Mouse (Mus musculus): ENCODE results near the gene Nradd. TPM values are rescaled to one million over a fixed set of nuclear protein-coding genes. Genes with fewer than 3 reads are reported as not detected.

Nradd gene
- polyA plus RNA-seq, 1 experiment from 2014 or later = 1.3 TPM

DNA sequence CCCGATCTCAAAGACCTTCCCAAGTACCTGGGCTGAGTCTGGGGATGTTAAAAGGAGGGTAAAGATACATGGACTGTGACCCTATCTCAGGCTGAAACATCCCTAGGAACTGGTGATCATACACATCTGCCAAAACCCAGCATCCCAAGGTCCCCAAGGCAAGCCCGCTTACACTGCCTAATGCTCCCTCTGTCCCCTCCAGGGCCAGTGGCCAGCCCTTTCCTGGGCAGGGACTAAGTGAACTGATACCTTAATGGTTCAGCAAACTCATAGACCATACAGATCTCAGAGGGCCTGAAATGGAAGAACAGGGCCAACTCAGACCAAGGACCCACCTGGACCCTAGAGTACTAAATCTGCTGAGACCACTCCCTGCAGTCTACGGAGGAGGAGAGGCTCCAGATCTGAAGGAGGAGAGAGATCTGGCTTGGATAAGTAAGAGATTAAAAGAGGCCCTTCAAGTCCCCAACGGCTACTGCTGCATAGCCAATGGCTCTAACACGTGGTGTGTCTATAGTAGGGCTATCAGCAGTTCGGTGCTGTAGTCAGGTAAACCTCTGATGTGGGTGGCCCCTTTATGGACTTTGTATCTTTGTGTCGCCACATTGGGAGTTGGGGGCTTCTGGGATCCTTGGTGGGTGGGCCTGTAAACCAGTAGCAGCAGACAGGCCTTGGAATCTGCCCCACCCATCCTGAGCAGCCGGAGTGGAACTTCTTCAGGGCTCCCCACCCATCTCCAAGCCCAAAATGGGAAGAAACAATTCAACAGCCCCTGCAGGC lies 646 bp downstream of the Nradd start:
- no peak for ATAC-seq
- peak overlapping the region; percentile 60 for H3K9ac ChIP-seq (replicated peaks)
- TF ChIP-seq EP300 (IDR thresholded peaks at IDR 0.05; ENCODE audit: low read depth) = no peak
- TF ChIP-seq CTCF (IDR thresholded peaks at IDR 0.05; ENCODE audit: low read depth) = no peak
- H3K9me3 ChIP-seq (ENCODE audit: low read length) = no peaks in the 10 kb centered on the region
- peak overlapping the region; percentile 98 for H3K4me2 ChIP-seq (ENCODE audit: low read depth, low read length)
- H3K4me1 ChIP-seq (ENCODE audit: insufficient read depth) = peaks cover 15% of the 10 kb centered on the region
- WGBS (ENCODE audit: insufficient replicate concordance) = 68% methylated on average over 8 of the region's 8 CpGs
- H3K27ac ChIP-seq (ENCODE audit: low read depth) = peak overlapping the region; percentile 22; the same call in 1 of the 2 replicates
- H3K4me3 ChIP-seq (ENCODE audit: low read depth, low read length) = peak overlapping the region; percentile 60; the same call in 1 of the 2 replicates
- no peaks in the 10 kb centered on the region for H3K27me3 ChIP-seq (ENCODE audit: insufficient read depth, low read length)
- peaks cover 36% of the 10 kb centered on the region for H3K36me3 ChIP-seq (replicated peaks; ENCODE audit: insufficient read depth, low read length)
- DNase-seq = peak; percentile 11

DNA sequence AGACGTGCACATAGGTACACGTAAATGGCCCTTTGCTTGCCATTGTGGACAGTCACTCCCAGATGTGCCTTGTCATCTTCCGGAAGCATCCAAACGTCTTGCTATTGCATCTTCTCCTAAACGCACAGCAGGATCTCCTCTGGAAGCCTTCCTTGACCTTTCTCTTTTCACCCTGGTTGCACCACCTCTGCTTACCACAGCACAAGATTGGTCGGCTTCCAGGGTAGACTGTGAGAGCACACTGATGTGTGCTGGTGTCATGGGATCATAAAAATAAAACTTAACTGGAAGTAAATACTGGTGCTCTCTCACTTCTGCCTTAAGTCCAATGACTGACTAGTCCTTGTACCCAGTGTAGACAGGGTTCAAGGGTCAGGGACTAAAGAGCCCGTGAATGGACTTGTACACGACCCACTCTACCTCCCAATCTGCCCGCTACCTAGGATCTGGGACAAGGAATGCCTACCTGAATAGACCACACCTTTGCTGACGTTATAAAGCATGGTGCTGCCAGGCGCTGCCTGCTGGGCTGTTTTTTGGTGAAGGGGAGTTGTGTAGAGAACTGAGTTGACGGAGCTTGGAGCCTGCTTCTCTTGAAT lies 1.5 kb downstream of the Nradd start:
- H3K9me3 ChIP-seq (ENCODE audit: low read length) = no peaks in the 10 kb centered on the region
- H3K27me3 ChIP-seq (ENCODE audit: insufficient read depth, low read length) = no peaks in the 10 kb centered on the region
- H3K9ac ChIP-seq (replicated peaks) = no peak overlapping the region
- H3K27ac ChIP-seq (ENCODE audit: low read depth) = no peak overlapping the region
- no peak overlapping the region for H3K4me3 ChIP-seq (ENCODE audit: low read depth, low read length)
- ATAC-seq (no peak), DNase-seq (peak; percentile 13)
- H3K36me3 ChIP-seq (replicated peaks; ENCODE audit: insufficient read depth, low read length) = peaks cover 41% of the 10 kb centered on the region
- WGBS (ENCODE audit: insufficient replicate concordance) = 70% methylated on average over 12 of the region's 12 CpGs
- no peak for TF ChIP-seq CTCF (IDR thresholded peaks at IDR 0.05; ENCODE audit: low read depth)
- no peak for TF ChIP-seq EP300 (IDR thresholded peaks at IDR 0.05; ENCODE audit: low read depth)
- H3K4me1 ChIP-seq (ENCODE audit: insufficient read depth) = peaks cover 15% of the 10 kb centered on the region
- no peak overlapping the region for H3K4me2 ChIP-seq (ENCODE audit: low read depth, low read length)

DNA sequence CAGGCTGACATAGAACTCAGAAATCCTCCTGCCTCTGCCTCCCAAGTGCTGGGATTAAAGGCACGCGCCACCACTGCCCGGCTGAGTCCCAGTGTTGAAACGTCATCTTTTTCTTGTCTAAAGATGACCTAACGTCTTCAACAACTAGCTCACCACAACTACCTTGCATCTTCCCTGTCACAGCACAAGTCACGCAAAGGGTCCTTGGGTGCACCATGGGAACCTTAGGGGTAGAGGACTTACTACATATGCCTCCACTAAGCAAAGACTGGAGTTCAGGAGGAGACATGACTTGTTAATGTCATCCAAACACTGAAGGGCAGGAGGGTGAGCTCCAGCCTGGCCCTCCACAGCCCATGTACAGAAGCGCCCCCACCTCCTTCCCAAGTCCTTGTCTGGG lies 3.6 kb downstream of the Nradd start:
- no peak for ATAC-seq
- no peaks in the 10 kb centered on the region for H3K27me3 ChIP-seq (ENCODE audit: insufficient read depth, low read length)
- H3K4me3 ChIP-seq (ENCODE audit: low read depth, low read length) = no peak overlapping the region
- no peak overlapping the region for H3K27ac ChIP-seq (ENCODE audit: low read depth)
- no peak overlapping the region for H3K4me2 ChIP-seq (ENCODE audit: low read depth, low read length)
- H3K4me1 ChIP-seq (ENCODE audit: insufficient read depth) = peaks cover 15% of the 10 kb centered on the region
- peak; percentile 12 for DNase-seq
- H3K9ac ChIP-seq (replicated peaks) = no peak overlapping the region
- peaks cover 40% of the 10 kb centered on the region for H3K36me3 ChIP-seq (replicated peaks; ENCODE audit: insufficient read depth, low read length)
- no peaks in the 10 kb centered on the region for H3K9me3 ChIP-seq (ENCODE audit: low read length)
- TF ChIP-seq EP300 (IDR thresholded peaks at IDR 0.05; ENCODE audit: low read depth) (no peak), CTCF (IDR thresholded peaks at IDR 0.05; ENCODE audit: low read depth) (no peak)
- WGBS (ENCODE audit: insufficient replicate concordance) = 91% methylated on average over 7 of the region's 7 CpGs

DNA sequence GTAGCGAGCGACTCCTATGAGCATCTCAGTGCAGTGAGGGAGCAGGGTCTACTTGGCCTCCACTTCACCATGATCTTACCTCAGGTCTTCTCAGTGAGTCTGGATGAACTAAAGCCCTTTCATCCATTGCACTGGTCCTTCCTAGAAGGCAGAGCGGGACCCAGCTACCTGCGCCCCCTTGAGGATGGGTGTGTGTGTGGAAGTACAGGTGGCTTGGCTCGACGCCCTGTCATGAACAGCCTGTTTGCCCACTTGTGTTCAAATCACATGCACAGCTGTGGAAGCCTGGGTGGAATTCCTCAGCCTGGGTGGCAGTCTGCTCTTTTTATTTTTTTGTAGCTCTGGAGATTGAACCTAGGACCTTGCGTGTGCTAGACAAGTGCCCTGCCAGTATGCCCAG lies 4.1 kb downstream of the Nradd start:
- no peak overlapping the region for H3K9ac ChIP-seq (replicated peaks)
- H3K36me3 ChIP-seq (replicated peaks; ENCODE audit: insufficient read depth, low read length) = peaks cover 43% of the 10 kb centered on the region

DNA sequence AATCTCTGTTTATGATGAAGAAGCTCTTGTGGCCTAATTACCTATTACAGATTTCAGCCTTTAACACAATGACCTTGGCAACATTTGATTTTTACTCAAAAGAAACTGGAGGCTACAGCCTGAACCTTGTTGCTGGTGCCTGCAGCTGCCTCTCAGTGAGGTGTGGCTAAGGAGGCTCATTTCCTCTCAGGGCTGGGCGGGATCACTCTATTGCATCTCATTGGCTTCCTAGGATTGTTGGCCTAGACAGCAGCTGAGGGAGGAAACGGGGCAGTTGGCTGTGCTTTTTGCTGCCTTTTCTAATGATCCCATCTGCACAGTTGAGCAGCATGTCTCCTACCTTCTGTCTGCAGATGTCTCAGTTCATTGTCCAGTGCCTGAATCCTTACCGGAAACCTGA lies 7.2 kb downstream of the Nradd start:
- Histone ChIP-seq H3K4me1 (ENCODE audit: insufficient read depth) (no peaks in the 10 kb centered on the region), H3K4me3 (ENCODE audit: low read depth, low read length) (no peak overlapping the region), H3K27me3 (ENCODE audit: insufficient read depth, low read length) (no peaks in the 10 kb centered on the region), H3K4me2 (ENCODE audit: low read depth, low read length) (no peak overlapping the region), H3K27ac (ENCODE audit: low read depth) (no peak overlapping the region), H3K9me3 (ENCODE audit: low read length) (no peaks in the 10 kb centered on the region), H3K36me3 (replicated peaks; ENCODE audit: insufficient read depth, low read length) (peaks cover 63% of the 10 kb centered on the region), H3K9ac (replicated peaks) (no peak overlapping the region)
- no peak for TF ChIP-seq CTCF (IDR thresholded peaks at IDR 0.05; ENCODE audit: low read depth)
- TF ChIP-seq EP300 (IDR thresholded peaks at IDR 0.05; ENCODE audit: low read depth) = no peak
- WGBS (ENCODE audit: insufficient replicate concordance) = 74% methylated on average over 3 of the region's 3 CpGs
- ATAC-seq (no peak), DNase-seq (no peak)

More for the DNA sequence above, 4.1 kb downstream of the Nradd start:
- H3K9me3 ChIP-seq (ENCODE audit: low read length) = no peaks in the 10 kb centered on the region
- H3K27me3 ChIP-seq (ENCODE audit: insufficient read depth, low read length) = no peaks in the 10 kb centered on the region
- no peak overlapping the region for H3K4me3 ChIP-seq (ENCODE audit: low read depth, low read length)
- no peak for TF ChIP-seq EP300 (IDR thresholded peaks at IDR 0.05; ENCODE audit: low read depth)
- TF ChIP-seq CTCF (IDR thresholded peaks at IDR 0.05; ENCODE audit: low read depth) = peak; percentile 46
- WGBS (ENCODE audit: insufficient replicate concordance) = 91% methylated on average over 7 of the region's 7 CpGs
- no peak overlapping the region for H3K4me2 ChIP-seq (ENCODE audit: low read depth, low read length)
- H3K27ac ChIP-seq (ENCODE audit: low read depth) = no peak overlapping the region
- ATAC-seq (no peak), DNase-seq (peak; percentile 40)
- peaks cover 12% of the 10 kb centered on the region for H3K4me1 ChIP-seq (ENCODE audit: insufficient read depth)

DNA sequence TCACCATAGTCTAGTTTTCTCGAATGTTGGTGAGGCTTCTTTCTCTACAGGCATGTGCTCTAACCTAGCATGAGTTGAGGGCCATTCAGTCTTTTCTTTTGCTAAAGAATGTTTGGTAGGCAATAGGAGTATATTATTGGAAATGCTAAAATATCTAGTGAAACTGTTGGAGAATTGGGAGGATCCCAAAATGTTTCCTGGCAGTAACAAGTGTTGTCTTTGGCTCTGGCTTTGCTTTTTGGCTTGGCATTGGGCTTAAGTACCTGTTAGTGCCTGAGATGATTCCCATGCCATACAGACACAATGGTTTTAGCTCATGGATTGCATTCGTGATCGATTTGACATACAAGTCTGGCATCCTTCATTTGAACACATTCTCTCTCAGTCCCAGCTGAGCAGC lies 12.8 kb downstream of the Nradd start:
- TF ChIP-seq EP300 (IDR thresholded peaks at IDR 0.05; ENCODE audit: low read depth) = no peak
- TF ChIP-seq CTCF (IDR thresholded peaks at IDR 0.05; ENCODE audit: low read depth) = no peak
- H3K4me1 ChIP-seq (ENCODE audit: insufficient read depth) = no peaks in the 10 kb centered on the region
- no peak overlapping the region for H3K4me3 ChIP-seq (ENCODE audit: low read depth, low read length)
- H3K36me3 ChIP-seq (replicated peaks; ENCODE audit: insufficient read depth, low read length) = peaks cover 53% of the 10 kb centered on the region
- H3K4me2 ChIP-seq (ENCODE audit: low read depth, low read length) = no peak overlapping the region
- H3K27ac ChIP-seq (ENCODE audit: low read depth) = no peak overlapping the region
- no peak for ATAC-seq
- H3K9me3 ChIP-seq (ENCODE audit: low read length) = no peaks in the 10 kb centered on the region
- WGBS (ENCODE audit: insufficient replicate concordance) = 82% methylated on average over 3 of the region's 3 CpGs
- DNase-seq = no peak
- no peaks in the 10 kb centered on the region for H3K27me3 ChIP-seq (ENCODE audit: insufficient read depth, low read length)
- no peak overlapping the region for H3K9ac ChIP-seq (replicated peaks)
